39 mouse cellular contexts compared by ENCODE assay signal in genomic region chr2:154730841-154731240, GRCm38 (mm10). TPM values are rescaled to one million over a fixed set of nuclear protein-coding genes. Genes with fewer than 3 reads are reported as not detected.
A peak's percentile ranks its signal among the peaks of the same experiment; 100 is the strongest.
DNase-seq lines count a peak whose midpoint lies in the region; ATAC-seq and TF ChIP-seq lines count a peak whose summit lies in the region.
"Had no signal": no experiment of that assay in that cellular context is flagged by ENCODE, and none has a peak within 500 bp of the region (broad histone marks: within the 10 kb centered on the region; RNA-seq: fewer than 3 reads in every experiment).

No protein-coding gene starts in this region.

- H3K4me1 ChIP-seq in lung, adult 2 months (ENCODE audit: control insufficient read depth, insufficient read depth, low read length): no peaks in the 10 kb centered on the region
- H3K4me1 ChIP-seq in lung, embryonic 14.5 days (ENCODE audit: insufficient read depth): peaks cover 16% of the 10 kb centered on the region; the same call in 1 of the 2 replicates

- peak; percentile 9 to 24 for DNase-seq in lung, adult 18-20 months
- no peak for DNase-seq in lung, adult 2 months
- peak; percentile 81 for DNase-seq in lung, embryonic 14.5 days
- peak; percentile 66 for DNase-seq in lung, postnatal 10 days
- DNase-seq in gastrocnemius, postnatal 10 days: no peak
- DNase-seq in cerebellum, adult 8-10 months: no peak
- DNase-seq in T-cell, adult 2 months (ENCODE audit: low spot score): no peak
- DNase-seq: cerebellum, adult 9-11 months; gastrocnemius, postnatal 25 days; heart, adult 11 months; heart, postnatal 4 days; kidney, adult 9 months; liver; spleen, adult 18-20 months; thymus, adult 18-20 months; thymus, postnatal 25 days had no signal

- WGBS in lung, adult 2 months: 53% methylated on average over 3 of the region's 3 CpGs
- 39% methylated on average over 3 of the region's 3 CpGs for WGBS in lung, embryonic 14.5 days

- no peak for TF ChIP-seq CTCF in lung, adult 2 months (IDR thresholded peaks at IDR 0.05; ENCODE audit: insufficient read depth, low read length)
- TF ChIP-seq CTCF in lung, embryonic 14.5 days (IDR thresholded peaks at IDR 0.05; ENCODE audit: low read depth): no peak

- H3K4me3 ChIP-seq in lung, adult 2 months (replicated peaks; ENCODE audit: extremely low read depth, low read depth, low read length): no peak overlapping the region
- no peak overlapping the region for H3K4me3 ChIP-seq in lung, embryonic 14.5 days (ENCODE audit: low read depth, low read length)
- H3K4me3 ChIP-seq: embryonic facial prominence, embryonic 15.5 days; heart, embryonic 10.5 days; hindbrain, embryonic 13.5 days had no signal

- ATAC-seq in lung, embryonic 14.5 days (ENCODE audit: insufficient read depth): peak; percentile 76
- ATAC-seq: forebrain, embryonic 14.5 days; intestine, embryonic 16.5 days; midbrain, embryonic 16.5 days; Patski had no signal

- no peaks in the 10 kb centered on the region for H3K36me3 ChIP-seq in lung, embryonic 14.5 days (ENCODE audit: insufficient read depth)
- H3K36me3 ChIP-seq: embryonic facial prominence, embryonic 15.5 days; heart, embryonic 10.5 days; hindbrain, embryonic 13.5 days had no signal

- no peak overlapping the region for H3K4me2 ChIP-seq in lung, embryonic 14.5 days
- H3K4me2 ChIP-seq: embryonic facial prominence, embryonic 15.5 days; hindbrain, embryonic 13.5 days had no signal

- H3K27ac ChIP-seq in lung, embryonic 14.5 days (ENCODE audit: low read depth): no peak overlapping the region
- H3K27ac ChIP-seq: embryonic facial prominence, embryonic 15.5 days; heart, embryonic 10.5 days; hindbrain, embryonic 13.5 days; liver, embryonic 14.5 days; stomach, postnatal 0 days had no signal

- no peaks in the 10 kb centered on the region for H3K27me3 ChIP-seq in lung, embryonic 14.5 days (ENCODE audit: insufficient read depth, low read length)
- H3K27me3 ChIP-seq: CH12.LX; embryonic facial prominence, embryonic 15.5 days; hindbrain, embryonic 13.5 days; Patski had no signal

- H3K9me3 ChIP-seq in lung, embryonic 14.5 days (ENCODE audit: low read depth, low read length): no peaks in the 10 kb centered on the region
- H3K9me3 ChIP-seq: embryonic facial prominence, embryonic 15.5 days; heart, embryonic 10.5 days; hindbrain, embryonic 13.5 days had no signal

- no peak for TF ChIP-seq POLR2A in lung, adult 2 months (IDR thresholded peaks at IDR 0.05; ENCODE audit: borderline replicate concordance, extremely low read depth, low read depth, low read length)

- H3K9ac ChIP-seq in lung, embryonic 14.5 days: no peak overlapping the region
- H3K9ac ChIP-seq: embryonic facial prominence, embryonic 15.5 days; hindbrain, embryonic 13.5 days; liver, embryonic 14.5 days had no signal

RNA-seq across cellular contexts. Expression of gene Gm14214, which starts 39.0 kb away (rescaled TPM):
- not detected in 2 replicates for polyA plus RNA-seq in lung, adult 2 months (2012; rRNA removed)
- polyA plus RNA-seq in lung, embryonic 14.5 days (2014; fragmentation: Nextera tagmentation; extraction: Ambion mirVana): not detected in 2 replicates
- not detected for total RNA-seq in gastrocnemius, postnatal 10 days (2021)
- total RNA-seq: adrenal gland, adult 18-20 months; adrenal gland, postnatal 4 days; CH12.LX; common myeloid progenitor, adult 5-6 weeks; ES-E14; gastrocnemius, postnatal 25 days; heart, postnatal 4 days; layer of hippocampus, adult 18-20 months; layer of hippocampus, postnatal 10 days; left cerebral cortex, adult 18-20 months; left cerebral cortex, postnatal 14 days; neutrophil, adult 5-6 weeks had no signal
- polyA plus RNA-seq: C2C12; embryonic facial prominence, embryonic 15.5 days; forebrain, embryonic 14.5 days; heart, embryonic 10.5 days; heart, embryonic 16.5 days; hindbrain, embryonic 13.5 days; intestine, embryonic 16.5 days; limb, embryonic 11.5 days; liver, embryonic 14.5 days; midbrain, embryonic 16.5 days; neural tube, embryonic 11.5 days; Patski; stomach, postnatal 0 days had no signal

Comparison
In these comparisons a context has a peak if more than half of its experiments do, and no peak if none do; other contexts are left out.
1. DNase-seq: peak in lung, adult 18-20 months (2 of 2), lung, embryonic 14.5 days (single experiment) and lung, postnatal 10 days (single experiment); none in lung, adult 2 months (single experiment), gastrocnemius, postnatal 10 days (single experiment), cerebellum, adult 8-10 months (single experiment) and T-cell, adult 2 months (single experiment).